Mouse (Mus musculus) T-helper 17 cell (primary cell): ENCODE results near the gene Arhgef6.

Source experiments
- in situ Hi-C, 2 experiments: fragments of 300-600 bp; cut with MboI, MseI; formaldehyde crosslinking; loops; 1 replicate in 1 of 2; 2 replicates in 1 of 2; pipeline ENCODE4 v1.15.1; 2025; ENCODE audit warnings: high pct_unique_total_duplicates in 2 of 2

The Arhgef6 gene

DNA sequence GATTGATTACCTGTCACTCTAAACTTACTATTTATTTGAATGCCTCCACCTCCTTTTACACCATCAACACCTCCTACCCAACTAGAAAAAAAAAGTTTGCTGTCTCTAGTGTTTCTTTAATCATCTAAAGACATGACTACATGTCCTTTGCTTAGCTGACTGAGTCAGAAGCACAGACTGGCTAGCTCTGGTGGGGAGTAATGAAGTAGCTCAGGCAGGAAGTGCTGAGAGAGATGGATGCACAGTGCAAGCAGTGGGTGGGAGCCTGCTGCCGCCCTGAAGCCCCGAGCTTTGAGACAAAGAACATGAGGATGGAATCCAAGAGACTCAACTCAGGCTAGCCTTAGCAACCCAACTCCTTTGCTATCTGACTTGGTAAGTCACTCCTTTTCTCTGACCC is 138.1 kb downstream of the Arhgef6 start:
- in situ Hi-C loops, result no loop called here

DNA sequence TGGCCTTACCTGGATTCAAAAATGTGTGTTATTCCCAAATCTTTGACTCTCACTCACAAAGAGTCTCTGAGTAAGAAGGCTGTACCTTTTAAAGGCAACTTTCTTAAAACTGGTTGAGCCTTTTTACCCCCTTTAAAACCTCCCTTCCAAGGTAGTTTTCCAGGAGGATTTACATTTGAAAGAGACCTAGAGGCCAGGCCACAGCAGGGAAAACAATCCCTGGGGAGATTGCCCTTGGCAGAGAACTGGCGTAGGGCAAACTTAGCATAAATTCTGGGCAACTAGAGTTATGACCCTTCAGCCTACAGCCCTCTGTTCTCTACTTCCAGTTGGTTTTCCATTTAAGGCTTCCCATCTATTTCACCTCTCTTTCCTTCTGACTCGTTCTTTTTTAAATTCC is 140.5 kb downstream of the Arhgef6 start:
- in situ Hi-C loops, result no loop called here

DNA sequence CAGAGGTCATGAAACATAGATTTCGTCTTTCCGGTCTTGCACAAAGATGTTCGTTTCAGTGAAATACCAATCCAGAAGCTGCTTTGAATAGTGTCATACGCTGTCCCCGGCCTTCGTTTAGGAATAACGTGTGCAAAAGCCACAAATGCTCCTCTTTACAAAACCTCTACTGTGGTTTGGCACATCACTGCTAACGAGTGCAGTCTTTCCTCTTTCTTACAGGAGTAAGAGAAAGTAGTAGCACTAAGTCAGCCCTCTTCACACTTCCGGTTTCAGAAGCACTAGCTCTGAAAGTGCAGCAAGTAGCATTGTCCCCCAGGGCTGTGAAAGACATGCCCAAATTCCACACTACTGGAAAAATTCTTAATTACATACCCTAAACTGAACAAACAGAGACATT is 142.2 kb downstream of the Arhgef6 start:
- in situ Hi-C loops, result no loop called here

DNA sequence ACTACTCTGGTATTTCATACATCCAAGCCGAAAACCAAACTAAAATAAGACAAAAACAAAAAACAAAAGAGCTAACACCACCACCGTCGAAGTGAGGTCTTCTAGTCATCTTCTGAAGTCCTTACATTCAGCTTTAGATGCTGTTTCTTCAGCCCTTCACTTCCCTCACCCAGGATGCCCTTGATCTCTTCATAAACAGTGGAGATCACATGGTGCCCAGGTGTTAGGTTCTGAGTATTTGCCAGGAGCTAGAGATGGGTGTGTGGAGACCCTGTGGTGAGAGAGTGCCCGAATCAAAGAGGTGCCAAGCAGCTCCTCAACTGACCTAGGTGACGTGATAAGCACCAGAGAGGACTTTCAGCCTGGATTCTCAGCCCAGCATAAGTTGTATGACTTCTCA is 149.2 kb downstream of the Arhgef6 start:
- in situ Hi-C loops, result no loop called here

DNA sequence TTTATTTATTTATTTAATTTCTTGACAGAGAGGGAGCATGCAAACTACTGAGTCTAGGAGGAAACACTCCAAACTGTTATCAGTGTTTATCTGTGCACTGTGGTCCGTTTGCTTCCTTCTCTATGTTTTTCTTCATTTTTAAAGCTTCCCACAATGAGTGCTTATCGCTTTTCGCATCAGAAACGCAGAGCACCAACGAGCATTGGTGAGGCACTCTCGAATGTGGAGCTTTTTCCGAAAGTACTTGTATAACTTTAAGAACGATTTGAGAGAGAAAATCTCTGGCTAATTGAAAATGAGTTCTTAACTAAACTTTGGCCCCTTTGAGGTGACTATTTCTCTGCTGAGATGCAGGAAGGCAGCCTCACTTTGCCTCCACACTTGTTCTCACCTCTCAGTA is 151.2 kb downstream of the Arhgef6 start:
- in situ Hi-C loops, result no loop called here

DNA sequence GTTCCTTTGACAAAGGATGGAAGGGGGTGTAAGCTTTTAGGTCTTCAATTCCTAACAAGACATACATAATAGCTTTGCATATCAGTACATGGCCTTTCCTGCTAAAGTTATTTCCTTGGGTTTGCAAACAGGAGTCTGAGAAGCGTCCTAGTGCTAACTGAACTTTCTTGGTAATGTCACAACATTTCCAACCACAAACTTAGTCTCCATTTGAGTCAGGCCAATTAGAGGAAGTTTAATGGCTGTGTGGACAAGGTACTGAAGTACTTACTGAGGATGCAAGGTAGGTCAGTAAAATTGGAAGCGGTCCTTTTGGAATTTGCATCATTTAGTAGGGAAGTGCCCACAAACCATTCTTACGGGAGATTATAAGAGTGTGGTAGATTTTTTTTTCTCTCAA is 155.2 kb downstream of the Arhgef6 start:
- in situ Hi-C loops, result no loop called here

DNA sequence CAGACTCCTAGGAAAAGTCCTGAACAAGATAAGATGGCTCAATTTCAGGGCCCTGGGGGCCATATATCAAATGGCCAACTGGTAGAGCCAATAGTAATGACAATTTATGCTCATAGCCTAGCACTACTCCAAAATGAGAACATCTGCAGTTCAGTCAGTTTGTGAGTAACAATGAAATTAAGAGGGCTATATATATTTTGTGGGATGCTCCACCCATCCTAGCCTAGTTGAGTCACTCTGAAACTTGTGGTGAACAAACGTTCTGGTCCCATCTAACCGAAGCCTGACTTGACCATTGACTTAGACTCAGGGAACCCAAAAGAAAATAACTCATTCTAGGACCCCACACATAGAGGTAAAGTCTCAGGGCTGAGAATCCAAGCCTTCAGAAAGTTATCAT is 156.1 kb downstream of the Arhgef6 start:
- in situ Hi-C loops, result no loop called here
